Mouse (Mus musculus) activated CD4-positive, CD25-positive, alpha-beta regulatory T cell, adult 4 months (primary cell): Measurements from ENCODE around the gene Msx3. TPM values are rescaled to one million over a fixed set of nuclear protein-coding genes. Genes with fewer than 3 reads are reported as not detected.
A peak's percentile ranks its signal among the peaks of the same experiment; 100 is the strongest.

ENCODE experiments used
- ATAC-seq: one replicate; pipeline ENCODE4 v1.8.0; 2017
- polyA plus RNA-seq, 2 experiments: library from polyadenylated mRNA; unstranded; fragments of 100-300 nt; shearing (Covaris generic); gene quantifications; one replicate each; pipeline ENCODE4 v1.2.1; 2017

Msx3 gene
- polyA plus RNA-seq, 2 experiments from 2014 or later: not detected

- no peak for ATAC-seq
These were observed 8.8 kb upstream of the Msx3 start for GRCm38 (mm10) chr7:140057413-140058407.

GRCm38 (mm10) chr7:140054124-140054523 is 5.2 kb upstream of the Msx3 start:
- no peak for ATAC-seq

- no peak for ATAC-seq
These were observed 313 bp upstream of the Msx3 start for GRCm38 (mm10) chr7:140049115-140049689.

- ATAC-seq: no peak
These were observed 1.0 kb downstream of the Msx3 start for GRCm38 (mm10) chr7:140047811-140048311.

GRCm38 (mm10) chr7:140045546-140045945 is 3.3 kb downstream of the Msx3 start:
- no peak for ATAC-seq

GRCm38 (mm10) chr7:140042728-140043127 is 6.2 kb downstream of the Msx3 start:
- no peak for ATAC-seq

- no peak for ATAC-seq
These were observed 11.7 kb downstream of the Msx3 start for GRCm38 (mm10) chr7:140037171-140037555.

- ATAC-seq: peak; percentile 88
These were observed 12.4 kb downstream of the Msx3 start, which contains the start of the genes Zfp511 and Tubgcp2 for GRCm38 (mm10) chr7:140036281-140037170. Gene Zfp511, plus strand, starts transcription at chr7:140036391. Gene Tubgcp2, minus strand, starts transcription at chr7:140036669.

GRCm38 (mm10) chr7:140035456-140035855 is 13.4 kb downstream of the Msx3 start:
- ATAC-seq: no peak

GRCm38 (mm10) chr7:140033386-140033785 is 15.5 kb downstream of the Msx3 start:
- no peak for ATAC-seq

GRCm38 (mm10) chr7:140032366-140032765 is 16.5 kb downstream of the Msx3 start:
- ATAC-seq: no peak

- no peak for ATAC-seq
These were observed 17.1 kb downstream of the Msx3 start for GRCm38 (mm10) chr7:140031771-140032170.

GRCm38 (mm10) chr7:140011336-140011735 is 37.6 kb downstream of the Msx3 start:
- no peak for ATAC-seq

- ATAC-seq: no peak
These were observed 41.1 kb downstream of the Msx3 start for GRCm38 (mm10) chr7:140007781-140008180.

GRCm38 (mm10) chr7:140006861-140007611 is 41.9 kb downstream of the Msx3 start:
- ATAC-seq: no peak

- no peak for ATAC-seq
These were observed 44.2 kb downstream of the Msx3 start for GRCm38 (mm10) chr7:140004666-140005065.

- ATAC-seq: no peak
These were observed 47.7 kb downstream of the Msx3 start for GRCm38 (mm10) chr7:140001086-140001740.

- no peak for ATAC-seq
These were observed 50.1 kb downstream of the Msx3 start for GRCm38 (mm10) chr7:139998691-139999350.
